Mouse (Mus musculus): ENCODE measurements around the gene Ttc9b. TPM values are rescaled to one million over a fixed set of nuclear protein-coding genes. Genes with fewer than 3 reads are reported as not detected.

Ttc9b gene
- polyA plus RNA-seq, 1 experiment from 2014 or later, result 0.20 TPM

DNA sequence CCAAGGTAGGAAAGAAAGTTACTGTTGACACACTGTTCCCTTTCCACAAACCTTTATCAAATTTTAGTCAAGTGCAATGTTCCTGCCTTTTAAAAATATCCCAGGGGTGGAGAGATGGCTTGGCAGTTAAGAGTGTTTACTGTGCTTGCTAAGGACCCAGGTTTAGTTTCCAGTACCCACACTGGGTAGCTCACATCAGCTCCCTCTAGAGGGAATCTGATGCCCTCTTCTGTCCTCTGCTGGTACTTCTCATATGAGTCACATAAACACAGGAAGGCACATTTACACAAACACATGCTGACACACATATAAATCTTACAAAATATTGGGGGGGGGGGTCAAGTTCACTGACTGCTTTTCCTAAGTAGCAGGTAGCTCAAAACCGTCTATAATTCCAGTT, 9.2 kb upstream of the Ttc9b start:
- H3K27ac ChIP-seq, result no peak overlapping the region
- H3K36me3 ChIP-seq, result peaks cover 4% of the 10 kb centered on the region
- H3K27me3 ChIP-seq, result no peaks in the 10 kb centered on the region
- no peak for ATAC-seq (ENCODE audit: insufficient number of reproducible peaks, insufficient read depth, low FRiP score, low TSS enrichment, low read depth)
- H3K4me1 ChIP-seq (replicated peaks), result no peaks in the 10 kb centered on the region
- no peak overlapping the region for H3K9ac ChIP-seq (replicated peaks)
- no peak overlapping the region for H3K4me2 ChIP-seq
- H3K4me3 ChIP-seq (replicated peaks), result no peak overlapping the region
- 60% methylated on average over 1 of the region's 1 CpGs for WGBS
- no peaks in the 10 kb centered on the region for H3K9me3 ChIP-seq

DNA sequence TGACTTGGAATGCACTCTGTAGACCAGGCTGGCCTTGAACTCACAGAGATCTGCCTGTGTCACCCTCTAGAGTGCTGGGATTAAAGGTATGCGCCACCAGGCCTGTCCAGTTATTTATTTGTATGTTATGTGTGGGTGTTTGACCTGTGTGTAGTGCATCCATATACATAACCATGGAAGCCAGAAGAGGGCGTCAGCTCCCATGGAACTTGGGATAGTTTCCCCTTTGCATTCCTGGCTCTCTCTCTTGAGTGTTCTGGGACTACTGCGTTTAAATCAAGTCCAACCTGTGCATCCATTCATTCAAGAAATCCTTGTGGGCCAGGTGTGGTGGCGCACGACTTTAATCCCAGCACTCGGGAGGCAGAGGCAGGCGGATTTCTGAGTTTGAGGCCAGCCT, 7.2 kb upstream of the Ttc9b start:
- Histone ChIP-seq H3K9ac (replicated peaks) (no peak overlapping the region), H3K27me3 (peaks cover 6% of the 10 kb centered on the region; the same call in 1 of the 2 replicates), H3K4me1 (replicated peaks) (no peaks in the 10 kb centered on the region), H3K4me3 (replicated peaks) (no peak overlapping the region), H3K36me3 (no peaks in the 10 kb centered on the region), H3K27ac (no peak overlapping the region), H3K4me2 (no peak overlapping the region), H3K9me3 (no peaks in the 10 kb centered on the region)
- no peak for ATAC-seq (ENCODE audit: insufficient number of reproducible peaks, insufficient read depth, low FRiP score, low TSS enrichment, low read depth)
- WGBS, result 86% methylated on average over 7 of the region's 7 CpGs

DNA sequence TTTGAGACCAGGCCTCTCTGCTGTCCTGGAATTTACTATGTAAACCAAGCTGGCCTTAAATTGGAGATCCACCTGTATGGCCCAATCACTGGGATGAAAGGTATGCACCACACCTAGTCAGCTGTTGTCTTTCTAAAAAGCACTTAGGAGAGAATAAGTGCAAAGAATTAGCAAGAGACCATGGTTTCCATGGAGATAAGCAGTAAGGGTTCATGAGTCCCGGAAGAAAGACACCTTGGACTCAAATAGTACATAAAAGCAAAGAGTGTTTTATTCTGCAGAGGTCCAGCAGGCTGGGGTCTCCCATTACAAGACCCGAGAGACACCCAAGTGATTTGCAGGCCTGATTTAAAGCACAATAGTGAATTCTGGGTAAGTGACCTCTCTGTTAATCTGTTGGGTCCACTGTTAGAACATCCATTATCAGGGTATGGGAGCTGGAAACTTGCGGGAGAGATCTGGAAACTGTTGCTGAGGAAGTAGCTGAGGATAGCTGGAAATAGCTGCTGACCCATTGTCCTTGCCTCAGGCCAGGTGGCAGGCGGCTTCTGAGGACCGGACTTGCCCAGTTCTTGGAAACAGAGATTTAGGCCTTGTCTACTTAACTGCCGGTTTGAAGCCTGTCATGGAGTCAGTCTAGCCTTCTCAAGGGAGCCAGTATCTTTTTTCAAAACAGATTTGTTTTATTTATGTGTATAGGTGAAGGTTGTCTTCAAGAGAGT, 6.3 kb upstream of the Ttc9b start:
- no peak overlapping the region for H3K4me2 ChIP-seq
- no peak for ATAC-seq (ENCODE audit: insufficient number of reproducible peaks, insufficient read depth, low FRiP score, low TSS enrichment, low read depth)
- H3K27ac ChIP-seq, result no peak overlapping the region
- no peaks in the 10 kb centered on the region for H3K9me3 ChIP-seq
- no peaks in the 10 kb centered on the region for H3K36me3 ChIP-seq
- 83% methylated on average over 6 of the region's 6 CpGs for WGBS
- H3K4me3 ChIP-seq (replicated peaks), result no peak overlapping the region
- H3K27me3 ChIP-seq, result peaks cover 12% of the 10 kb centered on the region
- no peak overlapping the region for H3K9ac ChIP-seq (replicated peaks)
- no peaks in the 10 kb centered on the region for H3K4me1 ChIP-seq (replicated peaks)

DNA sequence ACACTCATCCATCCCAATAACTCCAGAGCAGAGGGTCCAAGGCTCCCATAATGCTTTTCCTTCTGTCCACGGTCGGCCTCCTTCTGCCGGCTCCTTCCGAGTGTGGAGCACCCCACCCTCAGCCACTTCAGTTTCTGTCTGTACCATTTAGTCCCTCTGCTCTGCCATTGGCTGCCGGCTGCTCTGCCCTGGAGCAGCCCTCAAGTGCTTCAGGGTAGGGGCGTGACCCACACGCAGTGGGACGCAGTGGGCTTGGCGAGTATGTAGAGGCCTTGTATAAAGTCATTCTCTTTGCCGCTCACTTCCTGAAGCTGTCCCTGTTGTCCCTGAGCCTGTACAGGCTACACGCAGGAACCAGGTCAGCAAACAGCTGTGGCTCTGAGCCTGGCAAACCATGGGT, 4.0 kb upstream of the Ttc9b start:
- H3K4me1 ChIP-seq (replicated peaks), result peaks cover 8% of the 10 kb centered on the region
- H3K9me3 ChIP-seq, result no peaks in the 10 kb centered on the region
- H3K4me2 ChIP-seq, result no peak overlapping the region
- H3K9ac ChIP-seq (replicated peaks), result no peak overlapping the region
- no peak overlapping the region for H3K4me3 ChIP-seq (replicated peaks)
- H3K27ac ChIP-seq, result no peak overlapping the region
- H3K36me3 ChIP-seq, result no peaks in the 10 kb centered on the region
- no peak for ATAC-seq (ENCODE audit: insufficient number of reproducible peaks, insufficient read depth, low FRiP score, low TSS enrichment, low read depth)
- WGBS, result 87% methylated on average over 11 of the region's 11 CpGs
- H3K27me3 ChIP-seq, result peaks cover 35% of the 10 kb centered on the region

DNA sequence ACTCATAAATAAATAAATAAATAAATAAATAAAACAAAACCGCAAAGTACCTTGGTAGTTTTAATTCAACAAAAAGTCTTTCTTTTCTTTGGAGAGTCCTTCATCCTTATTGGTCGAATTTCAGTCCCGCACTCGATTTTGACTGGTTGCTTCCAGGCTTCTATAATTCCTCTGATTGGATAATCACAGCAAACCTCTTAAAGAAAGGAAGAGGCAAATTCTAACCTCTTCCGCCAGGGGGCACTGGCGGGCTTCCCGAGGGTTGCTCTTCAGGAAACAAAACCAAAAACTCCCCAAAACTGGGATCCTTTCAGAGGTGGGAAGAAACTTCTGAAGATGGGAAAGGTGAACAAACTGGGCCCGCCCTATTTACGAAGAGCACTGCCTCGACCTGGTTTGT, 2.8 kb upstream of the Ttc9b start:
- ATAC-seq (ENCODE audit: insufficient number of reproducible peaks, insufficient read depth, low FRiP score, low TSS enrichment, low read depth), result no peak
- H3K4me1 ChIP-seq (replicated peaks), result peaks cover 8% of the 10 kb centered on the region
- H3K9me3 ChIP-seq, result no peaks in the 10 kb centered on the region
- 0 out of 2 replicates have a peak overlapping the region, but pooled peaks have one; percentile 6 for H3K4me3 ChIP-seq (replicated peaks)
- H3K9ac ChIP-seq (replicated peaks), result no peak overlapping the region
- H3K27ac ChIP-seq, result no peak overlapping the region
- WGBS, result 5% methylated on average over 10 of the region's 10 CpGs
- peaks cover 47% of the 10 kb centered on the region for H3K27me3 ChIP-seq
- no peaks in the 10 kb centered on the region; the same call in 1 of the 2 replicates for H3K36me3 ChIP-seq
- H3K4me2 ChIP-seq, result peak overlapping the region; percentile 19; the same call in 1 of the 2 replicates

DNA sequence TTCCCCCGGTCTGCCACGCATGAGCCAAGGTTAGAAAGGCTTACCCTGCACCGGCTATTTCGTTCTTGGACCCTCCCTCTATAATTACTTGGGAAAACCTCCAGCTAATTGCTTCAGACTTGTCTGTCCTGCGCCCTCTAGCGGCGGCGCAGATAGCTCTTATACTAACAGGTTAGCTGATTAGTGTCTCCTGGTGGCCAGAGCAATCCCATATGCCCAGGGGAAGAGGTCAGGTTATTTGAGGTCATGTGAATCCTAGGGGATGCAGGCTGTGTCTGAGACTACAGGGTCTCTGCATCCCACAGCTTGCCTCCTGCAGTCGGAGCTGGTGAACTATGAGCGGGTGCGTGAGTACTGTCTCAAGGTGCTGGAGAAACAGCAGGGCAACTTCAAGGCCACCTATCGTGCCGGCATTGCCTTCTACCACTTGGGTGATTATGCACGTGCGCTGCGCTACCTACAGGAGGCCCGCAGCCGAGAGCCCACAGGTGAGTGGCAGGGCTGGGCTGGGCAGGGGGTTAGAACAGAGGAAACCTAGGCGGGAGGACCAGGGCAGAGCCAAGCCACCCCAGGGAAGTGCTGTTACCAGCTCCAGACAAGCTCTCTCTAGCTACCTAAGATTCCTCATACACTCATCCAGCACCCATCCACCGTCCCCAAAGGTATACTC, 1.0 kb downstream of the Ttc9b start:
- WGBS, result 67% methylated on average over 20 of the region's 20 CpGs
- Histone ChIP-seq H3K9me3 (no peaks in the 10 kb centered on the region), H3K36me3 (peaks cover 33% of the 10 kb centered on the region), H3K4me2 (0 out of 2 replicates have a peak overlapping the region, but pooled peaks have one; percentile 58), H3K4me1 (replicated peaks) (peaks cover 8% of the 10 kb centered on the region), H3K4me3 (replicated peaks) (no peak overlapping the region), H3K27me3 (peaks cover 85% of the 10 kb centered on the region), H3K27ac (no peak overlapping the region), H3K9ac (replicated peaks) (no peak overlapping the region)
- no peak for ATAC-seq (ENCODE audit: insufficient number of reproducible peaks, insufficient read depth, low FRiP score, low TSS enrichment, low read depth)

DNA sequence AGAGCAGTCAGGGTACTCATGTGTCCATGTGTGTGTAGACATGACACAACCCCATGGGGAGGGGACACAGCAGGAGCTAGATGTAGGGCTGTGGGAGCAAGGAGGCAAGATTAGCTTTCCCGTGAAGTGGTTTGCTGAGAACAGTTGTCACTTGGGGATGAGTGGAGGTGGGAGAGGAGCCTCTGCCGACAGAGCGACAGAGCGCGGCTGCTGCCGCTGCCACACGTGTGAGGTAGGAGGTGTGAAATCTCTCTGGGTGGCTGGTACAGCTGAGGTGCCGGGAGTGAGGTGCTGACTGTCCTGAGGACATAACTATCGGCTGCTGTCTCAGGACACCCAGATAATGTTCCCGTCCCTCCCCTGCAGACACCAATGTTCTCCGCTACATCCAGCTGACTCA, 1.8 kb downstream of the Ttc9b start:
- H3K9ac ChIP-seq (replicated peaks), result no peak overlapping the region
- no peak for ATAC-seq (ENCODE audit: insufficient number of reproducible peaks, insufficient read depth, low FRiP score, low TSS enrichment, low read depth)
- peaks cover 38% of the 10 kb centered on the region for H3K36me3 ChIP-seq
- no peaks in the 10 kb centered on the region for H3K9me3 ChIP-seq
- H3K27ac ChIP-seq, result no peak overlapping the region
- H3K4me1 ChIP-seq (replicated peaks), result peaks cover 8% of the 10 kb centered on the region
- no peak overlapping the region for H3K4me2 ChIP-seq
- WGBS, result 45% methylated on average over 11 of the region's 11 CpGs
- peaks cover 93% of the 10 kb centered on the region for H3K27me3 ChIP-seq
- no peak overlapping the region for H3K4me3 ChIP-seq (replicated peaks)

DNA sequence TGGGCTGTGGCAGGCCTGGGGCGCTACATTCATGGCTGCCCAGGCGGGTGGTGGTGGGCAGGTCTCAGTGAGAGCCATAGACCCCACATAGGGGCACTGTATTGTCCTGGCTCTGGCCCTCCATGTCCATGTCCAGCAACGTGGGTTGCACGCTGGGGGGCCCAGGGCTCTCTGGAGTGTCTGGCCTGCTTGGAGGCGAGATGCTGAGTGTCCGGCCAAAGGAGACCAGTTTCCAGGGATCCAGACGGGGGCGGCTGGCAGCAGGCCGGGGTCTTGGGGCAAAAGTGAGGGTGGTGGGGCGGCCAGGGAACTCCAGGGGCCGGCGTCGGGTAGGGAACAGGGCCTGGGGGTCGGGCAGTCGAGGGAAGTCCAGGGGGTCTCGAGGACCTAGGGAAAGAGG, 2.9 kb downstream of the Ttc9b start:
- no peak overlapping the region for H3K27ac ChIP-seq
- H3K9me3 ChIP-seq, result no peaks in the 10 kb centered on the region
- 89% methylated on average over 16 of the region's 16 CpGs for WGBS
- no peak for ATAC-seq (ENCODE audit: insufficient number of reproducible peaks, insufficient read depth, low FRiP score, low TSS enrichment, low read depth)
- H3K4me3 ChIP-seq (replicated peaks), result no peak overlapping the region
- H3K9ac ChIP-seq (replicated peaks), result no peak overlapping the region
- H3K4me1 ChIP-seq (replicated peaks), result peaks cover 8% of the 10 kb centered on the region
- H3K36me3 ChIP-seq, result peaks cover 48% of the 10 kb centered on the region
- H3K4me2 ChIP-seq, result no peak overlapping the region
- peaks cover 92% of the 10 kb centered on the region for H3K27me3 ChIP-seq

DNA sequence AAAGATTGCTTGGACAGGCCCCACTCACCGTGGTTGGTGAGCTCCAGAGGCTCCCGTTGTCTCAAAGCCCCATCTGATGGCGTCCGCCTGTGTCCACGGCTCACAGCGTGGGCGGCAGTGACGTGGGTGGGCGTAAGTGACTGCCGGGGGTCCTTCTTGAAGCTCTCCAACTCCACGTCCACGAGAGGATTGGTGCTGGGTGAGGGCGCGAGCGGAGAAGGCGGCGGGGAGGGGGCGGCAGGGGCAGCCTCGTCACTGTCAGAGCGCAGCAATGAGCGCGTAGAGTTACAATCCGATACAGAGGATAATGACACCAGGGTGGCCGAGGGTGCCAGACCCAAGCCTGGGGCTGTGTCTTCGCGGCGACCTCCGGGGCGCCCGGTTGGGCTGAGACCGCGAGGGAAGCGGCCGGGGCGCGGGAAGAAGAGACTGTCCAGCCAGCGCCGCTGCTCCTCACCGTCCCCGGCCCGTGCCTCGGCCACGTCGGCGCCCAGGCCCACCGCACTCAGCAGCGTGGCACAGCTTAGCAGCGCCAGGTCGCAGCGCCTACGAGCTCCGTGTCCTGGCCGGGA, 4.2 kb downstream of the Ttc9b start:
- WGBS, result 27% methylated on average over 53 of the region's 53 CpGs
- no peak for ATAC-seq (ENCODE audit: insufficient number of reproducible peaks, insufficient read depth, low FRiP score, low TSS enrichment, low read depth)
- no peak overlapping the region for H3K9ac ChIP-seq (replicated peaks)
- H3K9me3 ChIP-seq, result no peaks in the 10 kb centered on the region
- H3K27me3 ChIP-seq, result peaks cover 81% of the 10 kb centered on the region
- H3K36me3 ChIP-seq, result peaks cover 57% of the 10 kb centered on the region
- H3K27ac ChIP-seq, result no peak overlapping the region
- H3K4me2 ChIP-seq, result no peak overlapping the region
- peaks cover 8% of the 10 kb centered on the region for H3K4me1 ChIP-seq (replicated peaks)
- H3K4me3 ChIP-seq (replicated peaks), result no peak overlapping the region

DNA sequence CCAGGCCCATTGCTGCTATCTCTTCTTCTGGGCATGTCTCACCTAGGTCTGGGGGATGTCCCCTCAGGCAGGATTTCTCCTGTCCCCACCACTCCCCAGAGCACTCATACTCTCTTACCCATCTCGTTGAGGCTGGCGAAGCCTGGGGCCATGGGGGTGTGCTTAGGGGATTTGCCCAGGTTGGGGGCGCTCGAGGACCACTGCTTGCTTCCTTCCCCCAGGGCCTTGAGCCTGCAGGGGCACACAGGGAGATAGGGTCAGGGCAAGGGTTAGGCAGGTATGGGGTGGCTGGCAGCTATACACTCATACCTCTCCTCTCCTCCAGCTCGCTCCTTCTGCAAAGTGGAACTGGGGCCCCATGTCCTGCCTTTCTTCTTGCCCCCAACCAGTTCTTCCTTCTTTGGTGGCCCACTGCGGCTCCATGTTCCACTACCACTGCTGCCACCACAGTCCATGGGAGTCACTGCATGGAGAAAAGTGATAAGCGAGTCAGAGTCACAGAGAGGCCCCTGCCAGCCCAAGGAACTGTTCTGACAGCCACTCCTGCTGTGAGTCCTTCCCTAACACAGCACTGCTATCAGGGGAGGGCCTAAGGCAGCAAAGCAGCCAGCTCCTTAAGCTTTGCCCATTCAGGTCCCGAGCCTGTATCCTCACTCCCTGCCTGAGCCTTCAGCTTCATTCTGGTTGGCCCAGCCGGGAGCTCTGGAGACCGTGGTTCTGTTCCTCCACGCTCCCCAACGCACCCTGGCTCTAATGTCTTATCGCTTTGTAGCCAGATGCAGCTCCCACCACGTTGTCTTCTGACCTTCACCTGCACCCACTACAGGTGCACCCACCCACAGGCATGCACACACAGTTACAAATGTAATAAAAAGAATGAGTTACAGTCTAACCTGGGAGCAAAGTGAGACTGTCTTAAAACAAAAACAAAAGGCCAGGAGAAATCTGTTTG, 5.3 kb downstream of the Ttc9b start:
- no peak for ATAC-seq (ENCODE audit: insufficient number of reproducible peaks, insufficient read depth, low FRiP score, low TSS enrichment, low read depth)
- no peak overlapping the region for H3K4me3 ChIP-seq (replicated peaks)
- H3K4me1 ChIP-seq (replicated peaks), result peaks cover 3% of the 10 kb centered on the region
- H3K27me3 ChIP-seq, result peaks cover 70% of the 10 kb centered on the region
- no peak overlapping the region for H3K4me2 ChIP-seq
- H3K27ac ChIP-seq, result no peak overlapping the region
- no peaks in the 10 kb centered on the region for H3K9me3 ChIP-seq
- WGBS, result 54% methylated on average over 14 of the region's 14 CpGs
- H3K9ac ChIP-seq (replicated peaks), result no peak overlapping the region
- H3K36me3 ChIP-seq, result peaks cover 62% of the 10 kb centered on the region

DNA sequence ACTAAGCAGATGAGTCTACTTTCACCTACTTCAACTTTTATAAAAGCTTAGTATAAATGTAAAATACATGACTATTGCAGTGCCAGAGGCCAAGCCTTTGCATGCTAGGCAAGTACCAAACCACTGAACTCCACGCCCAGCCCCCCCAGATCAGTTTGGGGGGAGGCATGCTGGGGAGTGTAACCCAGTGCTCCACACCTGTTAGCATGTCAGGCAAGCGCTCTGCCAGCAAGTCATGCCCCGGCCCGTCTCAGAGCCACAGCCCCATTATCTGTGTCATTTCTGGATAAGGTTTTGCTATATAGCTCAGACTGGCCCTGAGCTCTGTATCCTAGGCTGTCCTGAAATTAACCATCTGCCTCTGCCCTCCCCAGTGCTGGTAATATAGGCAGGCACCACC, 8.3 kb downstream of the Ttc9b start:
- no peaks in the 10 kb centered on the region for H3K9me3 ChIP-seq

More for the DNA sequence above, 8.3 kb downstream of the Ttc9b start:
- Histone ChIP-seq H3K27me3 (peaks cover 40% of the 10 kb centered on the region), H3K4me1 (replicated peaks) (no peaks in the 10 kb centered on the region), H3K27ac (no peak overlapping the region), H3K4me2 (no peak overlapping the region), H3K9ac (replicated peaks) (no peak overlapping the region), H3K36me3 (peaks cover 74% of the 10 kb centered on the region), H3K4me3 (replicated peaks) (no peak overlapping the region)
- 93% methylated on average over 4 of the region's 4 CpGs for WGBS
- no peak for ATAC-seq (ENCODE audit: insufficient number of reproducible peaks, insufficient read depth, low FRiP score, low TSS enrichment, low read depth)
